Mouse (Mus musculus): ENCODE measurements around the gene Snx5.

Gene Snx5

DNA sequence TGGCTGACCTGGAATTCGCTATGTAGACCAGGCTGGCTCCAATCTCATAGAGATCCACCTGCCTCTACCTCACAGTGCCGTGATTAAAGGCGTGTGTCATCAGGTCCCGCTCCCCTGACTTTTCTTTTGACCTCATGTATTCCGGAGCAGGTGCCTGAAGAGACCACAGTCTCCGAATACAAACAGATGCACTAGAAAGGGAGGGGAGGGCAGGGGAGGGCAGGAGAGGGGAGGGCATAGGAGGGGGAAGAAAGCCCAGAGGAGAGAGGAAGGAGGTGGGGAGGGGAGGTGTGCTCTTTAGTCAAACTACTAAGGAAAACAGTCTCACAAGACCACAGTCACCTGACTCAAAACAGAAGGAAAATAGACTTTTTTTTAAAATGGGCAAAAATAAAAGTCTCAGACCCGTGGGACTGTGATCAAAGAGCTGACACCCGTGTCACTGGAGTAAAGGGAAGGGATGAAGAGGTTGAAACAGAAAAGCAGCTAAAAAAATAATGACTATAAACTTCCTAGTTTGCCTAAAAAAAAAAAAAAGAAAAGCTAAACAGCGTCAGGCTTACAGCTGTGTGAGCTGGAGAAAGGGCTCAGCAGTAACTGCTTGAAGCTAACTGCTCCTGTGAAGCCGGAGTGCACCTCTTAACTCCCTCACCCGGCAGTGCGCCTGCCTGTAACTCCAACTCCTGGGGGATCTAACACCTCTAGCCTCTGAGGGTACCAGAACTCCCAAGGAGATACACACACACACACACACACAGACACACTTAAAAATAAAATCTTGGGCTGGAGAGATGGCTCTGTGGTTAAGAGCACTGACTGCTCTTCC lies 42.0 kb downstream of the Snx5 start:
- DNase-seq (ENCODE audit: low spot score): no peak

DNA sequence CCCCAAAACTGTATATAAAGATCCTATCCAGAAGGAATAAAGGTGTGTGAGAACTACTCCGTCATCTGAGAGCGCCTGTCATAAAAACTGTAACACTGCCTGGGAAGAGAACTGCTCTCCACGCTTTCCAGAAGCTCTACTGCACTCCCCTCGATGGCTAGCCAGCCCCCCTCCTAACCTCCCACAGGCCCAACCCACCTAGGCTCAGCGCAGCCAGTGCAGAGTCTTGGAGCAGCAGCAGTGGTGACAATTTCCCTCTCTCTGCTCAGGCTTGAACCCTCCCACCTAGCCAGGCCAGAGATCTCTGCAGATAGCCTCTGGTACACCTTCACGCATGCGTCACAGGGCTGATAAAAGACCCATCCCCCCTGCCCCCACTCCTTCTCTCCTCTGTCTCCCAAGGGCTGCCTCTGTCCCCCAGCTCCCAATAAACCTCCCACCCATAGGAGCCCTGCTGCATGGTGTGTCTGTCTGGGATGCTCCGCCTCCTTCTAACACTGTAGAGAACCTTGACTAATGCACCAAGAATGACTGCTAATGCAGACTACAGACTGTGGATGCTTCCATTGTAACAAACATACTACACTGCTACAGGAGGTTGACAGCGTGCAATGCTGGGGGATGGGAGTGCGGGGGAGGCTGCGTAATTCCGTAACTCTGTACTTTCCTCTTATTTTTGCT lies 43.7 kb downstream of the Snx5 start:
- no peak for DNase-seq (ENCODE audit: low spot score)

- DNase-seq (ENCODE audit: low spot score): no peak
Observed at GRCm38 (mm10) chr2:144224351-144224750, 46.4 kb downstream of the Snx5 start.

- no peak for DNase-seq (ENCODE audit: low spot score)
Observed at GRCm38 (mm10) chr2:144215601-144216000, 55.1 kb downstream of the Snx5 start.

DNA sequence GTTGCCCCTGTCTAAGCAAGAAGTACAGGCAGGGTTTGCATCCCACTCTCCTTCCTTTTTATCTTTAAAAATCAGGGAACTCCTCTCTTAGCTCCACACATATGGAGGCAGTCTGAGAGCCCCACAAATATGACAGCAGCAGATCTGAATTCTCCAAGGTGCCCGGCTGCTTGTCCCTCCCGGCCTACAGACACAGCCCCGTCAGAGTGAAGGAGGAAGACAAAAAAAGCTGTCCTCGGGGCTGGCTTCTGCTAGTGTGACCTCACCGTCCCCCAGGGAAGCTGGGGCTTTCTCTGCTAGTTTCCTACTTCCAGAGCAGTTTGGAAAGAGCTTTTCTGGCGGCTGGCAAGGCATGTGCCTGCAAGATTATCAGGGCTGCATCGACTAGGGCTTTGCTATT lies 55.5 kb downstream of the Snx5 start:
- DNase-seq (ENCODE audit: low spot score): no peak

- DNase-seq (ENCODE audit: low spot score): no peak
Observed at GRCm38 (mm10) chr2:144214508-144215185, 56.1 kb downstream of the Snx5 start.

GRCm38 (mm10) chr2:144213803-144214202 lies 56.9 kb downstream of the Snx5 start:
- DNase-seq (ENCODE audit: low spot score): no peak

- DNase-seq (ENCODE audit: low spot score): no peak
Observed at GRCm38 (mm10) chr2:144209425-144209824, 61.3 kb downstream of the Snx5 start.

- DNase-seq (ENCODE audit: low spot score): no peak
Observed at GRCm38 (mm10) chr2:144207365-144207764, 63.3 kb downstream of the Snx5 start.

- no peak for DNase-seq (ENCODE audit: low spot score)
Observed at GRCm38 (mm10) chr2:144203001-144203400, 67.7 kb downstream of the Snx5 start.

- DNase-seq (ENCODE audit: low spot score): no peak
Observed at GRCm38 (mm10) chr2:144202567-144202966, 68.1 kb downstream of the Snx5 start.

DNA sequence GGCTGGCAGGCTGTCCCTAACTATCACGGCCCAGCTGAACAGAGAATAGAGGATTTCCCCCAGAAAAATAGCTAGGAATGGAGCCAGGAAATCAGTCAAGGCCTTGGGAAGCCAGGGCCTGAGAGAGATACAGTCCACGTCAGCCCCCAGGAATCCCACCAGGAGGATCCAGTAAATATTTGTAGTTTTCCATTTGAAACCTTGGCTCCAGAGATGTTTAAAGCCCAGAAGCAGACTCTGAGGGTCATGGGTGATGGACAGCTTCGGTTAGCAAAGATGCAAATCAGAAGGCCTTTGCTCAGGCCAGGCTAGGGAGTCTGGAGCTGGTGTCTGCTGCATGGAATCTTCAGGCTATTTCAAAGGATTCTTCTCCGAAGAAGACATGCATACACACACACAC lies 68.6 kb downstream of the Snx5 start:
- DNase-seq (ENCODE audit: low spot score): no peak

Data from c-Kit-positive CD71-positive TER-119-positive erythroid progenitor cells, embryonic 14.5 days (primary cell).